Mouse (Mus musculus): ENCODE results near the gene Papln. TPM values are rescaled to one million over a fixed set of nuclear protein-coding genes. Genes with fewer than 3 reads are reported as not detected.
A peak's percentile ranks its signal among the peaks of the same experiment; 100 is the strongest.

The Papln gene
- polyA plus RNA-seq, 1 experiment from 2014 or later = 0.69 TPM

- Histone ChIP-seq H3K9ac (no peak overlapping the region), H3K4me3 (no peak overlapping the region), H3K27ac (no peak overlapping the region), H3K27me3 (no peaks in the 10 kb centered on the region), H3K4me2 (replicated peaks) (no peak overlapping the region), H3K36me3 (no peaks in the 10 kb centered on the region), H3K4me1 (peaks cover 38% of the 10 kb centered on the region), H3K9me3 (no peaks in the 10 kb centered on the region)
- ATAC-seq (ENCODE audit: insufficient number of reproducible peaks, insufficient read depth, low FRiP score, low TSS enrichment) = no peak
- WGBS = 73% methylated on average over 14 of the region's 14 CpGs
These were observed 4.9 kb downstream of the Papln start for GRCm38 (mm10) chr12:83768235-83768899.

DNA sequence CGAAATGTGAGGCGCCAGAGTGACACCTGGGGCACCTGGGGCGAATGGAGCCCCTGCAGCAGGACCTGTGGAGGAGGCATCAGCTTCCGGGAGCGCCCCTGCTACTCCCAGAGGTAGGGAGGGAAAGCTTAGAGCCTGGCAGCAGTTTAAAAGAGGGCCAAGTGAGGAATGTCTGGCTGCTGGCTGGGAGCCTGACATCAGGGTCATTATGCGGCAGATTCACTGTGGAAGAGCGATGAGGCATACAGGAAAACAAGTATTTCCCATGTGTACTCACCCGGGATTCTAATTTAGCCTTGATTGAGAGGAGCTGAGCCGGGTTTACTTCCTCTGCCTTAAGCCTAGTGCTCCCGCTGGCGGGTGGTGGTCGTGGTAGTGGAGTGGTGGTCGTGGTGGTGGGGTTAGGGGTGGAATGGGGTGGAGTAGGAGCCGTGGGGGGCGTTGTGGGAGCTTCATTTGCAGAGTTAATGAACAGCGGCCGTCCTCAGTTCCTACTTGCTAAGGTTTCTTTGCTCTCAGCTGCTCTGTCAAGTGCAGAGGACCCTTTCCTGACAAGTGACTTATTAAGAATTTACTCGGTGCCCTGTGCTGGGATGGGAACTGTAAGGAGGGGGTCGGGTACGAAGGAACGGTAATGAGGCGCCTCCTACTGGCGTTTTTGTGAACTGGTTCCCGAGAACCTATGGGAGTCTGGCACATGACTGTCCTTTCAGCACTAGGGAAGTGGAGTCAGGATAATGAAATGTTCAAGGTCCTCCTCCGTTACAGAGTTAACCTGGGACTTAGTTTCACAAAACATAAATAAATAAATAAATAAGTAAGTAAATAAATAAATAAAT is 7.2 kb downstream of the Papln start:
- no peaks in the 10 kb centered on the region for H3K36me3 ChIP-seq

GRCm38 (mm10) chr12:83775621-83776020 is 12.2 kb downstream of the Papln start:
- H3K4me3 ChIP-seq = no peak overlapping the region
- no peaks in the 10 kb centered on the region for H3K9me3 ChIP-seq
- no peaks in the 10 kb centered on the region for H3K36me3 ChIP-seq
- H3K4me2 ChIP-seq (replicated peaks) = no peak overlapping the region
- H3K4me1 ChIP-seq = peaks cover 3% of the 10 kb centered on the region
- no peak for ATAC-seq (ENCODE audit: insufficient number of reproducible peaks, insufficient read depth, low FRiP score, low TSS enrichment)
- no peaks in the 10 kb centered on the region for H3K27me3 ChIP-seq
- WGBS = 70% methylated on average over 12 of the region's 12 CpGs
- H3K27ac ChIP-seq = no peak overlapping the region
- no peak overlapping the region for H3K9ac ChIP-seq

More for the DNA sequence above, 7.2 kb downstream of the Papln start:
- Histone ChIP-seq H3K9ac (0 out of 2 replicates have a peak overlapping the region, but pooled peaks have one; percentile 19), H3K9me3 (no peaks in the 10 kb centered on the region), H3K27me3 (no peaks in the 10 kb centered on the region), H3K4me3 (no peak overlapping the region), H3K4me2 (replicated peaks) (peak overlapping the region; percentile 40), H3K27ac (no peak overlapping the region), H3K4me1 (peaks cover 22% of the 10 kb centered on the region)
- ATAC-seq (ENCODE audit: insufficient number of reproducible peaks, insufficient read depth, low FRiP score, low TSS enrichment) = no peak
- 7% methylated on average over 25 of the region's 25 CpGs for WGBS

DNA sequence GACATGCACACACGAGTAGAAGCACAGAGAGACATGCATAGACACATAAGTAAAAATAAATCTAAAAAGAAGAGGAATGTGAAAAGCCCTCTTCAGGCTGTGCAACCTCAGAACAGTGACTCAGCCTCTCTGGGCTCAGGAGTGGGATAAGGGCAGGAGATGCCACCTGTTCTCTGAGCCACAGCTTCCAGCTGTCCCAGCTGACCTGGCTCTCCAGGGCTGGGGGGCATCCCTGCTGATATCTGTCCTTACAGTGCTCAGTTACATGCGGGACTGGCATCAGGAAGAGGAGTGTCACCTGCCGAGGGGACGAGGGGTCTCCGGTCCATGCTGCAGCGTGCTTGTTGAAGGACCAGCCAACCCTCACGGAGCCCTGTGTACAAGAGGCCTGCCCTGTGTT is 13.3 kb downstream of the Papln start:
- H3K36me3 ChIP-seq = no peaks in the 10 kb centered on the region
- H3K9ac ChIP-seq = no peak overlapping the region
- H3K9me3 ChIP-seq = no peaks in the 10 kb centered on the region
- no peaks in the 10 kb centered on the region for H3K27me3 ChIP-seq
- no peak for ATAC-seq (ENCODE audit: insufficient number of reproducible peaks, insufficient read depth, low FRiP score, low TSS enrichment)
- H3K4me3 ChIP-seq = no peak overlapping the region
- H3K4me2 ChIP-seq (replicated peaks) = no peak overlapping the region
- no peak overlapping the region for H3K27ac ChIP-seq
- H3K4me1 ChIP-seq = no peaks in the 10 kb centered on the region
- 89% methylated on average over 7 of the region's 7 CpGs for WGBS

DNA sequence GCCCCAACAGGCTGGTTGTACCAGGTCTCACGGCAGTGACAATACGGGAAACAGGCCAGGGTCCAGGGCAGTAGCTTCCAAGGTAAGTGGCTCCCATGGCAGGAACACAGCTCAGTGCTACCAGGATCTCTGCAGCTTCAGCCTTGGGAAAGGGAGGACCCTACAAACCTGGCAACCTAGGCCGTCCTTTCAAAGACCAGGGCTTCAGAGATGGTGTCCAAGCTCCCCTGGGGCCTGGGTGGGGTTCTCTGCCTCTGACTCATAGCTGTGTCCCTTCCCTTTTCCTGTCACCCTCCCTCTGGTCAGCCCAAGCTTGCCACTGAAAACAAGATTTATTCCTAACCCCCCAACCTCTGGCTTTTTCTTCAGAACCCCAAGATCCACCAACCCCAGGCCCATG is 16.7 kb downstream of the Papln start:
- WGBS = 74% methylated on average over 3 of the region's 3 CpGs
- H3K4me1 ChIP-seq = no peaks in the 10 kb centered on the region
- H3K9me3 ChIP-seq = no peaks in the 10 kb centered on the region
- H3K36me3 ChIP-seq = no peaks in the 10 kb centered on the region
- no peak overlapping the region for H3K27ac ChIP-seq
- H3K9ac ChIP-seq = no peak overlapping the region
- no peaks in the 10 kb centered on the region for H3K27me3 ChIP-seq
- no peak overlapping the region for H3K4me3 ChIP-seq
- no peak for ATAC-seq (ENCODE audit: insufficient number of reproducible peaks, insufficient read depth, low FRiP score, low TSS enrichment)
- H3K4me2 ChIP-seq (replicated peaks) = no peak overlapping the region

DNA sequence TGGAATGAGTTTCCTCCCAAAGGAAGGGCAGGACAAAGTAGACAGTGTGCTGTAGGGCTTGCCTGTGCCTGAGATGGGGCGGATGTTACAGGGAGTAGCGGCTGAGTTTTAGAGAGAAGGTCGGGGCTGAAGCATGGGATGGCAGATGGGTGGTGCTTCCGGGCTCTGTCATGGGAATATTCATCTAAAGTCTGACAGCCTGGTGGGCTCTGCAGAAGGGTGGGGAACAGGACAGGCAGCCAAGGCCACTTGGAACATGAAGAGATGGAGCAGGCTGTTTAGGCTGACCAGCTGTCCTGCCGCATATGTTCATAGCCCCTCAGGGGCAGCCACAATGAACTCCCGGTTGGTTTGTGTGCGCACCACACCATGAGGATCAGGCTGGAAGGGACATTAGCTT is 17.8 kb downstream of the Papln start:
- Histone ChIP-seq H3K4me1 (no peaks in the 10 kb centered on the region), H3K4me2 (replicated peaks) (no peak overlapping the region), H3K4me3 (no peak overlapping the region), H3K27me3 (no peaks in the 10 kb centered on the region), H3K9ac (no peak overlapping the region), H3K36me3 (no peaks in the 10 kb centered on the region), H3K27ac (no peak overlapping the region), H3K9me3 (no peaks in the 10 kb centered on the region)
- no peak for ATAC-seq (ENCODE audit: insufficient number of reproducible peaks, insufficient read depth, low FRiP score, low TSS enrichment)
- 73% methylated on average over 7 of the region's 7 CpGs for WGBS

GRCm38 (mm10) chr12:83781640-83782278 is 18.3 kb downstream of the Papln start:
- 70% methylated on average over 23 of the region's 23 CpGs for WGBS

GRCm38 (mm10) chr12:83782669-83783068 is 19.2 kb downstream of the Papln start:
- Histone ChIP-seq H3K4me2 (replicated peaks) (no peak overlapping the region), H3K9ac (no peak overlapping the region), H3K4me1 (no peaks in the 10 kb centered on the region), H3K36me3 (no peaks in the 10 kb centered on the region), H3K9me3 (no peaks in the 10 kb centered on the region), H3K4me3 (no peak overlapping the region), H3K27me3 (no peaks in the 10 kb centered on the region), H3K27ac (no peak overlapping the region)
- ATAC-seq (ENCODE audit: insufficient number of reproducible peaks, insufficient read depth, low FRiP score, low TSS enrichment) = no peak
- 85% methylated on average over 10 of the region's 10 CpGs for WGBS

More at GRCm38 (mm10) chr12:83781640-83782278, 18.3 kb downstream of the Papln start:
- H3K4me2 ChIP-seq (replicated peaks) = no peak overlapping the region
- H3K9ac ChIP-seq = no peak overlapping the region
- no peaks in the 10 kb centered on the region for H3K9me3 ChIP-seq
- no peaks in the 10 kb centered on the region for H3K27me3 ChIP-seq
- H3K4me3 ChIP-seq = no peak overlapping the region
- H3K4me1 ChIP-seq = no peaks in the 10 kb centered on the region
- H3K36me3 ChIP-seq = no peaks in the 10 kb centered on the region
- no peak overlapping the region for H3K27ac ChIP-seq
- ATAC-seq (ENCODE audit: insufficient number of reproducible peaks, insufficient read depth, low FRiP score, low TSS enrichment) = no peak

DNA sequence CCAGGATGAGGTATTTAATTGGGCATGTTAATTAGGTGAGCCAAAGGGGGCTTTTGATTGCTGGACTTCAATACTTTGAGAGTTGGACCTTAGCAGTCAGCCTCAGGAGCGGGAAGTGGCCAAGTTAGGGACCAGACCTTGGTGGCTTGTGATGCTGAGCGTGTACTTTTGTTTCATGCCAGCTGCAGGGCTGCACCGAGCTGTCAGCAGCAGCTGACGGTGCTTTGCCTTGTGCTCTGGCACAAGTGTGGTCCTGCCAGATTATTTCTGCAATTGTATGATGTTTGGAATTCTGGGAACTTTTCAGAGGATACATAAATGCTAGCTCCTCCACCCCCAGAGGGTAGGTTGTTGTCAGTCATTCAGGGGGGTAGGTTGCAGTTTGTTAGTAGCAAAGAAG is 21.9 kb downstream of the Papln start:
- 70% methylated on average over 4 of the region's 4 CpGs for WGBS
- Histone ChIP-seq H3K9ac (no peak overlapping the region), H3K4me1 (peaks cover 10% of the 10 kb centered on the region; the same call in 1 of the 2 replicates), H3K27me3 (no peaks in the 10 kb centered on the region), H3K36me3 (no peaks in the 10 kb centered on the region), H3K27ac (no peak overlapping the region), H3K4me3 (no peak overlapping the region), H3K4me2 (replicated peaks) (no peak overlapping the region), H3K9me3 (no peaks in the 10 kb centered on the region)
- ATAC-seq (ENCODE audit: insufficient number of reproducible peaks, insufficient read depth, low FRiP score, low TSS enrichment) = no peak

GRCm38 (mm10) chr12:83789051-83789780 is 25.8 kb downstream of the Papln start:
- Histone ChIP-seq H3K27me3 (no peaks in the 10 kb centered on the region), H3K9me3 (no peaks in the 10 kb centered on the region), H3K9ac (no peak overlapping the region), H3K4me2 (replicated peaks) (no peak overlapping the region), H3K27ac (no peak overlapping the region), H3K4me3 (no peak overlapping the region), H3K36me3 (peaks cover 7% of the 10 kb centered on the region; the same call in 1 of the 2 replicates), H3K4me1 (peaks cover 14% of the 10 kb centered on the region; the same call in 1 of the 2 replicates)
- whole genome bisulfite sequencing = 82% methylated on average over 17 of the region's 17 CpGs
- no peak for ATAC-seq (ENCODE audit: insufficient number of reproducible peaks, insufficient read depth, low FRiP score, low TSS enrichment)

DNA sequence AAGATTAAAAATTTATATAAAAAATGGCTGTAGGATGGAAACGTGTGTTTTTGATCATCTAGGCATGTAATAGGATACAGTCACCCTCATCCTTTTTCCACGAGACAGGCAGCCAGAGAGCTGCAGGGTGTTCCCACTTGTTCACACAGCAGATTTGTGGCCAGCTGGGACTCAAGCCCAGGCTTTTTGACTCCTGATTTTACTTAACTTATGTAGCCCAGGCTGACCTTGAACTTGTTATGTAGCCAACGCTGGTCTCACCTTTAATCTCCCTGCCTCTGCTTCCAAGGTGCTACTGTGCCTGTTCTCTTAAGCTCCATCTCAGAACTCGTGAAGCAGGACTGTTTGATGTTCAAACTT is 26.3 kb downstream of the Papln start:
- H3K9me3 ChIP-seq = no peaks in the 10 kb centered on the region
- H3K36me3 ChIP-seq = peaks cover 10% of the 10 kb centered on the region; the same call in 1 of the 2 replicates
- no peaks in the 10 kb centered on the region for H3K27me3 ChIP-seq
- no peak overlapping the region for H3K4me2 ChIP-seq (replicated peaks)
- no peak overlapping the region for H3K4me3 ChIP-seq
- no peak overlapping the region for H3K9ac ChIP-seq
- no peak for ATAC-seq (ENCODE audit: insufficient number of reproducible peaks, insufficient read depth, low FRiP score, low TSS enrichment)
- H3K4me1 ChIP-seq = peaks cover 14% of the 10 kb centered on the region; the same call in 1 of the 2 replicates
- H3K27ac ChIP-seq = peak overlapping the region; percentile 19; the same call in 1 of the 2 replicates
- 19% methylated on average over 4 of the region's 4 CpGs for WGBS
